Mouse (Mus musculus): ENCODE measurements around the gene Med13l. TPM values are rescaled to one million over a fixed set of nuclear protein-coding genes. Genes with fewer than 3 reads are reported as not detected.

Med13l gene
- polyA plus RNA-seq (2015; fragmentation: Nextera tagmentation; extraction: Ambion mirVana): 11.5 and 12.4 TPM in 2 replicates

- 0% methylated on average over 28 of the region's 120 CpGs for WGBS
- ATAC-seq: peak; percentile 57
- Histone ChIP-seq H3K4me3 (ENCODE audit: low read length) (peak within 1 kb of the TSS; percentile 74), H3K4me1 (ENCODE audit: control insufficient read depth, insufficient read depth, low read depth, low read length) (peaks cover 28% of the 10 kb centered on the region), H3K36me3 (ENCODE audit: control insufficient read depth, insufficient read depth, low read length) (no peaks in the 10 kb centered on the region), H3K9me3 (ENCODE audit: control insufficient read depth, low read length) (no peaks in the 10 kb centered on the region; the same call in 1 of the 2 replicates), H3K27me3 (replicated peaks; ENCODE audit: control insufficient read depth, insufficient read depth, low read length) (no peaks in the 10 kb centered on the region), H3K4me2 (ENCODE audit: low read length) (peak within 1 kb of the TSS; percentile 75), H3K27ac (ENCODE audit: low read depth, low read length) (peak within 1 kb of the TSS; percentile 98), H3K9ac (ENCODE audit: low read depth, low read length) (peak within 1 kb of the TSS; percentile 95)
Measured at GRCm38 (mm10) chr5:118560385-118561085, at the start of gene Med13l. Gene Med13l (plus strand): TSS chr5:118560679.

GRCm38 (mm10) chr5:118510969-118511368 is 49.5 kb upstream of the Med13l start:
- H3K27ac ChIP-seq (ENCODE audit: low read depth, low read length): no peak overlapping the region
- H3K9me3 ChIP-seq (ENCODE audit: control insufficient read depth, low read length): no peaks in the 10 kb centered on the region
- H3K4me1 ChIP-seq (ENCODE audit: control insufficient read depth, insufficient read depth, low read depth, low read length): peaks cover 23% of the 10 kb centered on the region
- no peaks in the 10 kb centered on the region for H3K36me3 ChIP-seq (ENCODE audit: control insufficient read depth, insufficient read depth, low read length)
- no peak overlapping the region for H3K4me3 ChIP-seq (ENCODE audit: low read length)
- WGBS: 90% methylated on average over 4 of the region's 4 CpGs
- H3K27me3 ChIP-seq (replicated peaks; ENCODE audit: control insufficient read depth, insufficient read depth, low read length): no peaks in the 10 kb centered on the region
- H3K9ac ChIP-seq (ENCODE audit: low read depth, low read length): no peak overlapping the region
- no peak overlapping the region for H3K4me2 ChIP-seq (ENCODE audit: low read length)
- ATAC-seq: no peak

GRCm38 (mm10) chr5:118513005-118513404 is 47.5 kb upstream of the Med13l start:
- H3K9me3 ChIP-seq (ENCODE audit: control insufficient read depth, low read length): no peaks in the 10 kb centered on the region
- no peaks in the 10 kb centered on the region; the same call in 1 of the 2 replicates for H3K27me3 ChIP-seq (replicated peaks; ENCODE audit: control insufficient read depth, insufficient read depth, low read length)
- H3K4me3 ChIP-seq (ENCODE audit: low read length): no peak overlapping the region
- WGBS: 74% methylated on average over 1 of the region's 1 CpGs
- no peaks in the 10 kb centered on the region for H3K36me3 ChIP-seq (ENCODE audit: control insufficient read depth, insufficient read depth, low read length)
- H3K9ac ChIP-seq (ENCODE audit: low read depth, low read length): no peak overlapping the region
- no peak for ATAC-seq
- peaks cover 26% of the 10 kb centered on the region for H3K4me1 ChIP-seq (ENCODE audit: control insufficient read depth, insufficient read depth, low read depth, low read length)
- H3K4me2 ChIP-seq (ENCODE audit: low read length): no peak overlapping the region
- no peak overlapping the region for H3K27ac ChIP-seq (ENCODE audit: low read depth, low read length)

- Histone ChIP-seq H3K9ac (ENCODE audit: low read depth, low read length) (peak overlapping the region; percentile 41), H3K4me3 (ENCODE audit: low read length) (peak overlapping the region; percentile 35), H3K27me3 (replicated peaks; ENCODE audit: control insufficient read depth, insufficient read depth, low read length) (no peaks in the 10 kb centered on the region; the same call in 1 of the 2 replicates), H3K9me3 (ENCODE audit: control insufficient read depth, low read length) (no peaks in the 10 kb centered on the region), H3K4me2 (ENCODE audit: low read length) (peak overlapping the region; percentile 71), H3K27ac (ENCODE audit: low read depth, low read length) (0 out of 2 replicates have a peak overlapping the region, but pooled peaks have one; percentile 20), H3K4me1 (ENCODE audit: control insufficient read depth, insufficient read depth, low read depth, low read length) (peaks cover 26% of the 10 kb centered on the region), H3K36me3 (ENCODE audit: control insufficient read depth, insufficient read depth, low read length) (no peaks in the 10 kb centered on the region)
- WGBS: 4% methylated on average over 43 of the region's 43 CpGs
- ATAC-seq: no peak
Measured at GRCm38 (mm10) chr5:118513629-118514526, 46.6 kb upstream of the Med13l start.

- Histone ChIP-seq H3K4me2 (ENCODE audit: low read length) (peak overlapping the region; percentile 71), H3K4me1 (ENCODE audit: control insufficient read depth, insufficient read depth, low read depth, low read length) (peaks cover 26% of the 10 kb centered on the region), H3K27me3 (replicated peaks; ENCODE audit: control insufficient read depth, insufficient read depth, low read length) (no peaks in the 10 kb centered on the region; the same call in 1 of the 2 replicates), H3K36me3 (ENCODE audit: control insufficient read depth, insufficient read depth, low read length) (no peaks in the 10 kb centered on the region), H3K4me3 (ENCODE audit: low read length) (peak overlapping the region; percentile 35), H3K9me3 (ENCODE audit: control insufficient read depth, low read length) (no peaks in the 10 kb centered on the region), H3K9ac (ENCODE audit: low read depth, low read length) (peak overlapping the region; percentile 41; the same call in 1 of the 2 replicates), H3K27ac (ENCODE audit: low read depth, low read length) (no peak overlapping the region)
- WGBS: 20% methylated on average over 9 of the region's 9 CpGs
- no peak for ATAC-seq
Measured at GRCm38 (mm10) chr5:118514527-118514831, 46.0 kb upstream of the Med13l start.

GRCm38 (mm10) chr5:118514842-118515241 is 45.6 kb upstream of the Med13l start:
- H3K9me3 ChIP-seq (ENCODE audit: control insufficient read depth, low read length): no peaks in the 10 kb centered on the region
- H3K4me1 ChIP-seq (ENCODE audit: control insufficient read depth, insufficient read depth, low read depth, low read length): peaks cover 26% of the 10 kb centered on the region
- H3K27me3 ChIP-seq (replicated peaks; ENCODE audit: control insufficient read depth, insufficient read depth, low read length): no peaks in the 10 kb centered on the region; the same call in 1 of the 2 replicates
- no peaks in the 10 kb centered on the region for H3K36me3 ChIP-seq (ENCODE audit: control insufficient read depth, insufficient read depth, low read length)
- no peak overlapping the region for H3K27ac ChIP-seq (ENCODE audit: low read depth, low read length)
- H3K9ac ChIP-seq (ENCODE audit: low read depth, low read length): no peak overlapping the region
- ATAC-seq: no peak
- H3K4me2 ChIP-seq (ENCODE audit: low read length): peak overlapping the region; percentile 71
- 46% methylated on average over 5 of the region's 5 CpGs for WGBS
- H3K4me3 ChIP-seq (ENCODE audit: low read length): no peak overlapping the region

GRCm38 (mm10) chr5:118515280-118515721 is 45.2 kb upstream of the Med13l start:
- H3K4me2 ChIP-seq (ENCODE audit: low read length): no peak overlapping the region
- H3K9ac ChIP-seq (ENCODE audit: low read depth, low read length): no peak overlapping the region
- H3K4me1 ChIP-seq (ENCODE audit: control insufficient read depth, insufficient read depth, low read depth, low read length): peaks cover 26% of the 10 kb centered on the region
- no peak overlapping the region for H3K27ac ChIP-seq (ENCODE audit: low read depth, low read length)
- H3K36me3 ChIP-seq (ENCODE audit: control insufficient read depth, insufficient read depth, low read length): no peaks in the 10 kb centered on the region
- no peaks in the 10 kb centered on the region; the same call in 1 of the 2 replicates for H3K27me3 ChIP-seq (replicated peaks; ENCODE audit: control insufficient read depth, insufficient read depth, low read length)
- peak; percentile 61; the same call in 1 of the 2 replicates for ATAC-seq
- no peak overlapping the region for H3K4me3 ChIP-seq (ENCODE audit: low read length)
- H3K9me3 ChIP-seq (ENCODE audit: control insufficient read depth, low read length): no peaks in the 10 kb centered on the region
- WGBS: 15% methylated on average over 11 of the region's 11 CpGs

- WGBS: 70% methylated on average over 6 of the region's 6 CpGs
- H3K9ac ChIP-seq (ENCODE audit: low read depth, low read length): no peak overlapping the region
- no peak for ATAC-seq
- no peak overlapping the region for H3K4me2 ChIP-seq (ENCODE audit: low read length)
- H3K27ac ChIP-seq (ENCODE audit: low read depth, low read length): no peak overlapping the region
- no peaks in the 10 kb centered on the region for H3K9me3 ChIP-seq (ENCODE audit: control insufficient read depth, low read length)
- peaks cover 26% of the 10 kb centered on the region for H3K4me1 ChIP-seq (ENCODE audit: control insufficient read depth, insufficient read depth, low read depth, low read length)
- no peak overlapping the region for H3K4me3 ChIP-seq (ENCODE audit: low read length)
- no peaks in the 10 kb centered on the region; the same call in 1 of the 2 replicates for H3K27me3 ChIP-seq (replicated peaks; ENCODE audit: control insufficient read depth, insufficient read depth, low read length)
- no peaks in the 10 kb centered on the region for H3K36me3 ChIP-seq (ENCODE audit: control insufficient read depth, insufficient read depth, low read length)
Measured at GRCm38 (mm10) chr5:118516066-118516465, 44.4 kb upstream of the Med13l start.

GRCm38 (mm10) chr5:118516470-118516869 is 44.0 kb upstream of the Med13l start:
- peaks cover 26% of the 10 kb centered on the region for H3K4me1 ChIP-seq (ENCODE audit: control insufficient read depth, insufficient read depth, low read depth, low read length)
- H3K36me3 ChIP-seq (ENCODE audit: control insufficient read depth, insufficient read depth, low read length): no peaks in the 10 kb centered on the region
- H3K4me2 ChIP-seq (ENCODE audit: low read length): no peak overlapping the region
- no peak overlapping the region for H3K9ac ChIP-seq (ENCODE audit: low read depth, low read length)
- no peaks in the 10 kb centered on the region for H3K9me3 ChIP-seq (ENCODE audit: control insufficient read depth, low read length)
- WGBS: 52% methylated on average over 6 of the region's 6 CpGs
- no peak overlapping the region for H3K27ac ChIP-seq (ENCODE audit: low read depth, low read length)
- no peak for ATAC-seq
- H3K27me3 ChIP-seq (replicated peaks; ENCODE audit: control insufficient read depth, insufficient read depth, low read length): no peaks in the 10 kb centered on the region; the same call in 1 of the 2 replicates
- H3K4me3 ChIP-seq (ENCODE audit: low read length): no peak overlapping the region

All from hindbrain, embryonic 16.5 days (tissue).